Mouse (Mus musculus) gastrocnemius, adult 2 months (tissue): Measurements from ENCODE around the gene Lipt2. TPM values are rescaled to one million over a fixed set of nuclear protein-coding genes. Genes with fewer than 3 reads are reported as not detected.
A peak's percentile ranks its signal among the peaks of the same experiment; 100 is the strongest.

Experiments
- DNase-seq: peaks from one replicate; pipeline ENCODE4 v3.0.0; 2022
- H3K27ac ChIP-seq: fragments of 200-600 bp; 2 replicates; pipeline ENCODE4 v1.8.1; 2022; ENCODE audit warnings: mild to moderate bottlenecking
- H3K4me3 ChIP-seq: fragments of 200-600 bp; 2 replicates; pipeline ENCODE4 v1.8.1; 2022; ENCODE audit warnings: mild to moderate bottlenecking, moderate library complexity
- CTCF ChIP-seq: fragments of 200-600 bp; IDR thresholded peaks from 2 replicates; pipeline ENCODE4 v1.8.1; 2022; ENCODE audit warnings: antibody characterized with exemption, mild to moderate bottlenecking, moderate library complexity
- intact Hi-C: fragments of 180-260 bp; cut with DNase I; formaldehyde crosslinking; loops from one replicate; pipeline ENCODE4 v1.15.1; 2025
- total RNA-seq, 2 experiments: library from RNA; stranded (reverse); gene quantifications; 2 replicates each; pipeline ENCODE4 v1.2.3; 2021

Gene Lipt2
- total RNA-seq, 2 experiments from 2014 or later: 4.7 to 5.3 TPM

DNA sequence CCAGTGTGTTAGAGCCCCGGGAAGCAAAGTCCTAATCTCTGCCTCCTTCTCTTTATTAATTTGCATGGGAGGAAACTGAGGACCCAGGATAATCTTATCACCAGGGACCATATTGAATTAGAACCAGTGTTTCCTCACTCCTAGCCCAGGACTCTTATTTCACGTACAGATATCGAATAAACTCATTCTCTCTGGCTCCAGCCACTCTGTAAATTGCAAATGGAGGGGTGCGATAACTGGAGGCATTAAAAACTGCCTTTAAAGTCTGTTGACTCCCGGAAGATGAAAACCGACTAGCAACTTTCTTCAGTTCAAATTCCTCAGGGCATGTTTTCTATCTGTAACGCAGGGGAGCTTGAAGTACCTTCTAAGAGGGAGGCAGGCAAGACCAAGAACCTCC lies 20.3 kb downstream of the Lipt2 start:
- Histone ChIP-seq H3K27ac (no peak overlapping the region; the same call in 1 of the 2 replicates), H3K4me3 (peak overlapping the region; percentile 73)
- TF ChIP-seq CTCF: no peak
- DNase-seq: no peak
- intact Hi-C loops: no loop called here

DNA sequence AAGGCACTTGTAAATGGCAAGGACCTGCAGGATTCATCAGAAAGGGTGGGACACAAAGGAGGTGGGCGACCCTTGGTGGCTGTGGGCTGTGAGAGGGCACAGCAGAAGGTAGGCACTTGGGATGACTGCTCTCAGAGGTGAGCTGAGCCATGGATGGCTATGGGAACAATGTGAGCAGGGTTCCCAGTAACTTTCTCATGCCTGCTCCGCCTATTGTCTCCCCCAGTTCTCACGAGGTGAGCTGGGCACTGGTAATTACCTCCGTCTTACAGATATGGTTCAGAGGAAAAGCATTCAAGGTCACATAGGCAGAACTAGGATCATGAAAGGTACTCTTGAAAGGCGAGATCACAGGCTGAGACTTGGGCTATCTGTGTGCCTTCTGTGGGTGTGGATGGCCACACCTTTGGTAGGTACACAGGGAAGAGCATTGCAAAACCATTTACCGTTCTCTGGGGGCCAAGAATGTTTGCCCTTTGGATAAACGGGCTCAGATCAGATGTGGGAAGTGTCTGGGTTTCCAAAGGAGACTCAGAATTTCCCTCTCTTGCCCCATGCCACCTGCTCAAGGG lies 20.8 kb downstream of the Lipt2 start:
- intact Hi-C loops: no loop called here
- no peak for DNase-seq
- no peak overlapping the region for H3K27ac ChIP-seq
- TF ChIP-seq CTCF: no peak
- H3K4me3 ChIP-seq: no peak overlapping the region

DNA sequence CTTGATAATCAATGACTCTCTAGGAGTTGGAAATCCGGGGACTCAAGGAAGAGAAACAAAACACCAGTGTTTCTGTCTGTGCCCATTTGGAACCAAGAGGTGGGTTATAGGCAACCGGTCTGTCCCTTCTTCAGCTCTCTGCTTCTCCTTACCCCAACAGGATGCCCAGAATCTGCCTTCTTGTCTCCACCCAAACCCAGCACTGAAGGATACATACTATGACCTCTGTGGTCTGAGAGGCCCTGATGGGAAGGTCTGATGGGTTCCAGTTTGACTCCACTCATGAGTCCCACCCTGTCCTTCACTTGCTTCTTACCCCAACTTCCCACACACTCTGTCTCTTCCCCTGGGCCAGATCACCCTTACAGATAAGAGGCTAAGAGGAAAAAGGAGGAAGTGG lies 22.1 kb downstream of the Lipt2 start:
- no peak for DNase-seq
- intact Hi-C loops: no loop called here
- no peak overlapping the region for H3K4me3 ChIP-seq
- no peak for TF ChIP-seq CTCF
- no peak overlapping the region for H3K27ac ChIP-seq

DNA sequence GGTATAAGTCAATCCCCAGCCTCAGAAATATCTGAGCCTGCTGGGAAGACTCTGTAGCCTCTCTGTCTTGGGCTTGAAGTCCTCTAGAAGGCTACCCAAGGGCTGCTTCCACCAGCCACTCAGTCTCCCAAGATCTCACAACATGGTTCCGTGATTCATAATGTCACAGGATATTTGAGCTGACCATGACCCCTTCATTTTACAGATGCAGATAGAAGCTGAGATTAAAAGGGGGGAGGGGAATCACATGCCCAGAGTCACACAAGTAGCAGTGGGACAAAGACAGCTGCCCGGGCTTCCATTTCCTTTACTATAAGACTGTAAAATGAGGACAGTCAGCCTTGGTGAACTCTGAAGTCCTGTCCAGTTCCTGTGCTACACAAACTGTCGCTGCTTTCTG lies 22.5 kb downstream of the Lipt2 start:
- intact Hi-C loops: no loop called here
- Histone ChIP-seq H3K27ac (0 out of 2 replicates have a peak overlapping the region, but pooled peaks have one; percentile 2), H3K4me3 (no peak overlapping the region)
- no peak for TF ChIP-seq CTCF
- no peak for DNase-seq

DNA sequence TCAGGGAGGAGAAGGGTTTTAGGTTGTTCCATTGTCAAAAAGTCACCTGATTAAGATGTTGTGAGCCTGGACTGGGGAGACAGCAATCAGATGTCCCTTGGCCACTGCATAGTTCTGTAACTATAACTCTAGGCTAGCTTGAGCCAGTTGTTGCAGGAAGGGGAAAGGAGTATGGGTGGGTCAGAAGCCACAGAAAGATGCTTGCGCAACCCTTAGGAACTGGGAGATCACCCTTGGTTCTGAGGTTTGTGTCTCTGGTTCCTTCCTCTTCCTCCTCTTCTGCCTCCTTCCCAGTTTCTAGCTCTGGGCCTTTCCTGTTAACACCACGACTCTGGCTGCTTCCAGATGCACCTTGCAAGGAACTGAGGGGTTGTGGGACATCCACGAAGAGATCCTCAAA lies 23.3 kb downstream of the Lipt2 start:
- TF ChIP-seq CTCF: no peak
- intact Hi-C loops: no loop called here
- no peak for DNase-seq
- H3K4me3 ChIP-seq: no peak overlapping the region
- no peak overlapping the region for H3K27ac ChIP-seq

DNA sequence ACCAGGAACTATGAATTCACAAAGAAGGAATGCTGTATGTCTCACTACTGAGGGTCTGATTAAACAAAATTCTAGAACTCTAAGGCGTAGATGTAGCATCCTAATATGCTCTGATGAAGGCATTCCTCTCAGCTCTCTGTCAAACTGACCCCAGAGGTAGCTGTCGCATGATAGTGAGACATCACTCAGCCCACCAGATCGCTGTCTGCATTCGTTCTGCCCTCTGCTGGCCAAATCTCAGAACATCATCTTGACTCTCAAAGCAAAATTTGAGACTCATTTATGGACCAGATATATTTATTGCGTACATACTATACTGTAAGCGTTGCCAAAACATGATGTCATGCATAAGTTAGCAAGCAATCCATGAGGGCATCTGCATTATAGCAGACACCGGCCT lies 28.5 kb downstream of the Lipt2 start:
- DNase-seq: peak; percentile 37
- peak; percentile 77 for TF ChIP-seq CTCF
- no peak overlapping the region for H3K4me3 ChIP-seq
- H3K27ac ChIP-seq: no peak overlapping the region
- intact Hi-C loops: loop anchor here (2.0 to 5.0 kb wide), 2 partner anchors 180 to 199 kb away; partner anchors contain the start of gene Chrdl2

DNA sequence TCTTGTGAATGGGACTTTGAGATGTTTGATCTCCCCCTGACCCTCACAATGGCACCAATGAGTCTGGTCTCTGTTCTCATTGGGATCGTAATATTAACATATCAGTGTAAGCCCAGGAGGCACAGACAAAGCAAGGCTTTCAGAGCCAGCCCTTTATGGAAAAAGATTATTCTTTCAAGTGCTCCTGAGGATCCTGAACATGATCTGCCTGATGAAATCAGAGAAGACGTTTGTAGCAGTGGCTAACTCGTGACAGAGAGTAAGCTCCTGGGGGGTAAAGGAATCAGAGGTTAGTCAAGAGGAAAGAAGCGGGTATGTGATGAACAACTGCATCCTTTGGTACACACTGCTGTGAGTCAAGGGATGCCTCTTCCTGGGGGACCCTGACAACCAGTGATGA lies 31.1 kb downstream of the Lipt2 start:
- Histone ChIP-seq H3K27ac (no peak overlapping the region), H3K4me3 (no peak overlapping the region)
- intact Hi-C loops: no loop called here
- TF ChIP-seq CTCF: no peak
- DNase-seq: no peak

DNA sequence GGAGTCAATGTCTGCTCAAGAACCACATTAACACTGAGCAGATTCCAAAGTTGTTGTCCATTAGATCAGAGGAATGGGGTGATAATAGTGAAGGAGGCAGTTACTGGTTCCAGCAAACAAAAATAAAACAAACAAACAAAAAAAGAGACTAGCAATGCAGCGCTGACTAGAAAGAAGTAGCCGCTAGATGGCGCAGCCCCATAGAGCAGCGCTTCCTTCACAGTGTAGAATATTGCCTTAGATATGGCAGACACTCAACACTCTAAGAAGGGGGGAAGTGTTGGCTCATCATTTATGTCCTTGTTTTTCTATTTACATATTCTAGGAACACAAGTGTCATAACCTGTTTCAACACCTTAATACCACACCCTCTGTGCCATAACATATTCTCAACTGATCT lies 31.7 kb downstream of the Lipt2 start:
- Histone ChIP-seq H3K4me3 (no peak overlapping the region), H3K27ac (no peak overlapping the region)
- intact Hi-C loops: loop anchor here (1.0 kb wide), 1 partner anchor 44 kb away; no protein-coding TSS in a partner anchor
- peak; percentile 87 for TF ChIP-seq CTCF
- DNase-seq: peak; percentile 69

DNA sequence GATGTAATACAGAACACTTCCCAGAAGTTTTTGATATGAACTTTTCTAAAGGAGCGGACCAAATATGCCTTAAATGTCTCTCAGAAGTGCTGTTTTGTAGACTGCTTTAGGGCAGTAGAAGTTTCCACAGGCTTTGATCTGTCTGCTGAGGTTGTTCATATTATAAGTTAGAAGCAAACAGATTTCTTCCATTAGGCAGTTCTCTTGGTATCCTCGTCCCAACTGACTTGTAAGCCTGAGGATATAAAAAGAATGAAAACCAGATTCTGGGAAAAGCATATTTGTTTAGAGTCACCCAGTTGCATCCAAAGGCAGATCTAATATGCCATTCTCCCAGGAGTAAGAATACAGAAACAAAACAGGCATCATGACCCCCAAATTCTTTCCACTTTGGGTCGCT lies 42.1 kb downstream of the Lipt2 start:
- no peak for TF ChIP-seq CTCF
- Histone ChIP-seq H3K27ac (no peak overlapping the region), H3K4me3 (no peak overlapping the region)
- no peak for DNase-seq
- intact Hi-C loops: no loop called here

DNA sequence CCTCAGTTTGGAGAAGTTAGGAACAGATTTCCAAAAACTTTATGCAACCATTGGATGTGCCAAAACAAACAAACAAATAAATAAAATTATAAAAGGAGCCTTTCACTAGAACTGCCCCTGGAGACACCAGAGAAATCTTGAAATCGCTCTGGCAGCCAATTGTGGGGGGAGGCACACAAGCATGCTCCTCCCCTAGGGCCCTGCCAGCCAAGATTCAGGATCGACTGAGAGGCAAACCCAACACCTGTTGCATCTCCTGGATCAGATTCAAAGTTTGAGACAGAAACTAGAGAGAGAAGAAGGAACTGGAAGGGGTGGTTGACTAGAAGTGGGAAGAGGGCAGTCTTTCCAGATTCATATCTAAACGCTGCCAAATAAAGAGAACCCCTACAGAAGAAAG lies 44.5 kb downstream of the Lipt2 start:
- Histone ChIP-seq H3K27ac (no peak overlapping the region), H3K4me3 (no peak overlapping the region)
- TF ChIP-seq CTCF: no peak
- DNase-seq: peak; percentile 72
- intact Hi-C loops: no loop called here

DNA sequence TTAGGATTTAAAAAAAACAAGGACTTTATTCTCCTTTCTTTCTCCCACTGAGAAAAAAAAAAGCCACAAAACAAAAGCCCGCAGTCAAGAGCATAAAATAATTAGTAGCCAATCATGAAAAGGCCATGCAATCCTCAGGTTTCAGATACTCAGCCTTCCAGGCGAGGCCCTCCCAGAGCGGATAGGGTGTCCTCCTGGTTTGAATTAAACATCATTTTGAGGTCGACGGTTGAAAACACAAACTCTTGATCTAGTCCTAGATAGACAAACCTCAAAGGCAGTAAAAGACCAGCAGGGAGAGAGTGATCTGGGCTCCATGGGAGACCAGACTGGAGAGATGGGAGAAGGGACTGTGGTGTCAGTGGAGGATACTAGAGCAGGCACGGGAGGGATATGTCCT lies 45.8 kb downstream of the Lipt2 start:
- intact Hi-C loops: no loop called here
- no peak for DNase-seq
- no peak overlapping the region for H3K27ac ChIP-seq
- no peak for TF ChIP-seq CTCF
- no peak overlapping the region for H3K4me3 ChIP-seq

DNA sequence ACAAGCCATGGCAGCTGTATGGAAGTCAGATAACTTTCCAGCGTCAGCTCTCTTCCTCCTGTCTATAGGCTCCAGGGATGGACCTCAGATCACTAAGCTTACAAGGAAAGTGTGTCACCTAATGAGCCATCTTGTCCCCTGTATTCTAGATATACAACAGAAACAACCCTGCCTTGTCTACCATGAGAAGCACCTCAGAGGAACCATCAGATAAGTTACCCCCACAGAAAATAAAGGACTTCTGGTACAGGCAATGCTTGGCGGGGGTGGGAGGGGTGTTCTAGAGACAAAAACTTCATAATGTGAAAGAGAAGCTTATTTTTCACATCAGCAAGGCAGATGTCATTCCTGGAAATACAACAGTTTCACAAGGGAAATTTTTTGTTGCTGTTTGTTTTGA lies 47.1 kb downstream of the Lipt2 start:
- Histone ChIP-seq H3K27ac (no peak overlapping the region), H3K4me3 (no peak overlapping the region)
- TF ChIP-seq CTCF: no peak
- DNase-seq: no peak
- intact Hi-C loops: no loop called here

DNA sequence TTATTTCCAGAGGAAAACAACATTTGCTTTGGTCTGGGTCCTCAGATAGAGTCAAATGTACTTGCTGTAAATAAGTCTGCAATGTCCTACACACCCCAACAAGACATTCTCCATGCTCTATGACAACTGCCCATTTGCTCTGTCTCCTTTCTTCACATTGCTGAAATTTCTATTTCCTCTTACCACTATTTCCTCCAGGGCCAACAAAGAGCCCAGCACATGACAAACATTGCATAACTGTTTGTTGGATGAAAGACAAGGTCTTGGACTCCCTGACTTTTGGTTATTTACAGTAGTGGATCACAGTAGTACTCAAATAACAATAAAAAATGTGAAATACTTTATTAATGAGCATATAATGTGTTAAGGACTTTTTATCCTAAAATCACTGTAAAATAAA lies 48.8 kb downstream of the Lipt2 start:
- TF ChIP-seq CTCF: no peak
- intact Hi-C loops: no loop called here
- no peak for DNase-seq
- H3K27ac ChIP-seq: no peak overlapping the region
- H3K4me3 ChIP-seq: no peak overlapping the region

Other genes starting within 250 kb of the Lipt2 start
- gene Rnf169, start 178.8 kb upstream of the Lipt2 start, total RNA-seq: 1 to 10 TPM; 8.1 to 10.0 TPM
- 1 to 10 TPM; 2.0 to 3.2 TPM for gene Chrdl2, start 153.1 kb upstream of the Lipt2 start, total RNA-seq
- 1 to 10 TPM; 5.6 to 6.3 TPM for gene Pold3, start 37.7 kb upstream of the Lipt2 start, total RNA-seq
- gene Kcne3, start 17.2 kb downstream of the Lipt2 start, total RNA-seq: under 1 TPM in 1 of 2 experiments, not detected in 1; 0.59 TPM
- 10 to 100 TPM; 16.0 to 19.3 TPM for gene Pgm2l1, start 68.1 kb downstream of the Lipt2 start, total RNA-seq
- under 1 TPM in 1 of 2 experiments, not detected in 1; 0.20 TPM for gene P4ha3, start 126.2 kb downstream of the Lipt2 start, total RNA-seq
- 1 to 10 TPM; 4.8 to 7.2 TPM for gene C2cd3, start 213.0 kb downstream of the Lipt2 start, total RNA-seq
- 10 to 100 TPM; 25.1 to 26.6 TPM for gene Ppme1, start 213.0 kb downstream of the Lipt2 start, total RNA-seq